Mouse (Mus musculus): ENCODE results near the gene Pou2f1. TPM values are rescaled to one million over a fixed set of nuclear protein-coding genes. Genes with fewer than 3 reads are reported as not detected.

Gene Pou2f1
- polyA plus RNA-seq (2012; rRNA removed): 10.9 and 11.9 TPM in 2 replicates

DNA sequence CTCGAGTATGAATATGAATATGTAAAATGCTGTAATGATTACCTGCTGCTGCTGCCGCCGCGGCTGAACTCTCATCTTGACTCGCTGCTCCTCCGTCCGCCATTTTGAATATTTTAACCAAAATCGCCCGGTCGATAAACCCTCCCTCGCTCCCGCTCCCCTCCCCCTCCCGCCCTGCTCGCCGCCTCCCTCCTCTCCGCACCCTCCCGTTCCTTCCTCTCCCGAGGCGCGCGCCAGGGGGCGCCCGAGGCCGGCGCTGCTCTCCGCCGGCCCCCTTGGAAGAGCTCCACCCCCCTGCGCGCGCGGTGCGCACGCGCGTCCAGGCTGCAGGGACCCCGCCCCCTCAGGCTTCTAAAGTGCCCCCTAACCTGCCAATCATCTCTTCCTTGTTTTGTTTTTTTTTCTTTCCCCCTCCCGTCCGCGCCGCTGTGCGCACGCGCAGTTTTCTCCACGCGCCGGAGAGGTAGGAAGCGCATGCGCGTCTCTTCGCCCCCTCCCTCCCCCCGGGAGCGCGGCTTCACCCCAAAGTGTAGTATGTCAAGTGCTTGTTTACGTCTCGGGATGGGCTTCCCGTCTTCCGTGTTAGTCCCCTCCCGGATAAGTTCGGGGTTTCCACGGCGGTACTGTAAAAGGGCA, at the start of gene Pou2f1:
Gene Pou2f1 (minus strand): TSS at position 159 of the 636 bp plus-strand sequence.

Other genes with a start within 250 kb of the Pou2f1 start
- gene Creg1, start 238.9 kb downstream of the Pou2f1 start, polyA plus RNA-seq (2012; rRNA removed): 14.6 and 17.7 TPM in 2 replicates
- gene Cd247, start 214.0 kb downstream of the Pou2f1 start, polyA plus RNA-seq (2012; rRNA removed): 0.52 and 0.87 TPM in 2 replicates
- gene Dusp27, start 125.2 kb upstream of the Pou2f1 start, polyA plus RNA-seq (2012; rRNA removed): 0.47 and 0.74 TPM in 2 replicates
- gene Gpa33, start 127.6 kb upstream of the Pou2f1 start, polyA plus RNA-seq (2012; rRNA removed): 0.08 and 0.13 TPM in 2 replicates
- 0.04 and 0.07 TPM in 2 replicates for gene Mael, start 236.1 kb upstream of the Pou2f1 start, polyA plus RNA-seq (2012; rRNA removed)